Mouse (Mus musculus) right cerebral cortex, postnatal 25 days (tissue): ENCODE measurements around the gene Selplg.
A peak's percentile ranks its signal among the peaks of the same experiment; 100 is the strongest.
"Not testable (repeated sequence)": the region's sequence is repeated elsewhere in the genome, so short reads cannot be mapped to it uniquely, and the experiment has no call there.

Experiments
- DNase-seq: peaks from one replicate; pipeline ENCODE4 v3.0.0; 2022

The Selplg gene

DNA sequence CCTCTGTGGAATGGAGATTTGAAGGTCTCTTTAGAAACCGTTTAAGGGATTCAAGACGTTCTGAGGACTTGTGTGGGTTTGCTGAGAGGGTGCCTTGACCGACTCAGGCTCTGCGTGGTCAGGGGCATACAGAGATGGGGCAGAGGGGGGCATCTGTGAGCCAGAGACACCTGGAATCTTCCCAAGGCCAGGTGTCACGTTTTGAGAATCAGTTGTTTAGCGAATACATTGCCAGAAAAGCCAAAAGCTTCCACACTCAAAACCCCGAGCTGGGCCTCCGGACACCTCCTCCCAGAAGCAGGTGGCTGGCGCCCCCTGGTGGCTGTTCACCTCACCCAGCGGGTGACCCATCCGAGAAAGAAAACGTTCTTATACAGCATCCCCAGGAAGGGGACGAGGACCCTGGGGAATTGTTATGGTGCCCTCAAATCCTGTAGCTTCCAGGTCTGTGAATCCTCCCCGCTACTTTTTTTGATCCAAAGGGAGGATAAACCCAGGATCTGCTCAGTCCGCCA, 16.7 kb downstream of the Selplg start:
- DNase-seq: peak; percentile 58

- DNase-seq: no peak
Observed at GRCm38 (mm10) chr5:113815041-113815389, 17.4 kb downstream of the Selplg start.

DNA sequence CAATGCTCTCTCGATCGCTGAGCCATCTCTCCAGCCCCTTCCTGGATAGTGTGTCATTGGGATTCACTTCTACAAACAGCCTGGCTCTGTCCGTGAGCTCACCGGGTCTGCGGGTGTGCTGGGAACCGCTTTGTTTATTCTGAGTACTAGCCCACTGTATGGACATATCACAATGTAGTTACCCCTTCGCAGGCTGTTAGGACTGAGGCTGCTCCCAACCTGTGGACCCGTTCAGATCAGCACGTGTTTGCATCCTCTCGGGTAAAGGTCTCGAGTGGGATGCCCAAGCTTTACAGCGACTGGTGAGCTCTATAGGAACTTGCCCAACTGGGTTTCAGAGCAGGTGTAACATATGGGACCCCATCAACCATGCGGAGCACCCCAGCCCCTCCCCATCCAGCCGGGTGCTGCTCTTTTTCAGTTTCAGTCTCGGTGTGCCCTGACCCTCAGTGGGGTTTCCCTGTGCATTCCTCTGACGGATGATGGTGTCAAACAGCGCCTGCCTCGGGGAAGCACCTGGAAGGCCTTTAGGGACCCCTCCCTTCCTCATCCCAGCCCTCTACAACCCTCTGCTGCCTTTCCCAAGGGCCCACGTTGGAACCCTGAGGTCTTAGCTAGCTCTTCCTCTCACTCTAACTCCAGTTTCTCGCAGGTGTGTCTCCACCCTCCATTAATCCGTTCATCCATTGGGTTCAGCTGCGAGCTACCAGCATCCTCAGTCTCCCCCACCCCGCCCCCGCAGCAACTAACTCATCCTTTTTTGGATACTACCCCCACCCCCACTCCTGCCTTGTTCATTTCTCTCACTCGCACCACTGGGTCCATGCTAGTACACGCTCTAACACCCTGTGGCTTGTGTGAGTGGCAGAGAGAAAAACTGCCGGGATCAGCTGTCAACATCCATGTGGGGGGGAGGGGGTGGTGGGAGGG, 18.1 kb downstream of the Selplg start:
- no peak for DNase-seq

GRCm38 (mm10) chr5:113813608-113814007, 18.8 kb downstream of the Selplg start:
- DNase-seq: no peak

GRCm38 (mm10) chr5:113812638-113813037, 19.8 kb downstream of the Selplg start:
- DNase-seq: no peak

DNA sequence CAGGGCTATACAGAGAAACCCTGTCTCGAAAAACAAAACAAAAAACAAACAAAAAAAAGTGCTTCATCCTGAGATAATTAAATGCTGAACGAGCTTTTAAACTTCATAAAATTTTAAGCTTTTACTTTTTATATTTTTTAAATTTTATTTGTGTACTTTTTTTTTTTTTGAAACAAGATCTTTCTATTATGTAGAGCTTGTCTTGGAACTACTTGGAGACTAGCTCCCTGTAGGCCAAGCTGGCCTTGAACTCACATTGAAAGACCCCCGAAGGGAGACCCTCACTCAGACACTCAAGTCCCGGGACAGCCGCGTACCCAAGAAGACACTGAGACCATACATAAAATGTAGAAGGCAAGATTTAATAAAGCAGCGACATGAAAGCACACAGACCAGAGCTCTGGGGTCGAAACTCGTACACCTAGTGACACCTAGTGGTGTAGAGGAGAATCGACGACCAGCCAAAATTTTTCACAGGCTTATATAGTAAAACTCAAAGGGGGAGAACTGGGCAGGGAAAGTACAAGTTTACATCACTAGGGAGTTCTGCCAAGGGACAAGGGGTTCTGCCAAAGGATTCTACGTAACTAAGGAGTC, 20.5 kb downstream of the Selplg start:
- not testable (repeated sequence) for DNase-seq

DNA sequence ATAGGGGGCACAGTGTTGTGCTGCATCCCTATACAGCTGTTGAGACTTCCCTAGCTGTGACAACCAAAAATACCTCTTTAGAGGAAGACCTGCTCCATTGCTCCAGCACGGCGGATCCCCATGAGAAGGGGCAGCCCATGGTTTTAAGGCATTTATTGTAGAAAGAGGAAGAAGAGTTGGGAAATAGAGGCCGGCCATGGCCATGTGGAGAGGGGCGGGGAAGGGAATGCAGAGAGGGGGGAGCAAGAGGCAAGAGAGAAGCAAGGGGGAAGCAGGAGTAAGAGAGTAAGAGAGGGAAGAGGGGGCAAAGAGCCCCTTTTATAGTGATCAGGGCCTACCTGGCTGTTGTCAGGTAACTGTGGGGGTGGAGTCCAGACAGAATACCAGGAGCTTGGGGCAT, 22.3 kb downstream of the Selplg start:
- no peak for DNase-seq

DNA sequence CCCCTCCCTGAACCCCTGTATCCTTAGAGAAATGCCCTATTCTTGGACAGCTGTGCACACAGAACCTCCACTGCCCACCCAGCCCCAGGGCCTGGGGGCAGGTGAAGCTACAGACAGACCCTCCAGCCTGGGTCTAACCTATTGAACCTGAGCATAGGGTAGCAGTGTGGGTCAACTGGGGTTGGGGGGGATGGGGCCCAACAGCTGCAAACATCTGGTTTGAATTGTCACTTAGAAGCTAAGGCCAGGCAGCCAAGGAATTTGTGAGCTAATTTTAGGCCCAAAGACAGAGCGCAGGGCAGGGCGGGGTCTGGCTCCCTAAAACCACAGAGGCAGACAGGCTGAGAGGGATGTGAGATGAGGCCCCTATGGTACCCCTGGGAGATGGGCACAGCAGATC, 24.3 kb downstream of the Selplg start:
- no peak for DNase-seq

DNA sequence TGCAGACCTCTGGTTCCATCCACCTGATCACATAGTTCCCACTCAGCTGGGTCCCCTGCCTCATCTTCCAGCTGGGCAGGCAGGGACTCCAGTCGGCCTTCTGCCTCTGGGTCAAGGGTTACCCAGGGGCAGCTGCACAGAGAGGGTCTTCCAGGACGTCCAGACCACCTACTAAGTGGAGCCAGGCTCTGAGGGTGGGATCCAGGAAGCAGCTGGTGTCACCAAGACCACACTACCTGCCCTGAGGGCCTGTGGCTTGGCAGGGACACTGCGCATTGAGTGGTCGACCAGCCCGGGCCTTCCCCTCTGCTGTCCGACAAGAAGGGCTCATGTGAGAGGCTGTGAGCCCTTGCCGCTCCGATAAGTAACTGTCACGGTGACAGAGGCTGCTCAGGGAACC, 24.7 kb downstream of the Selplg start:
- no peak for DNase-seq

DNA sequence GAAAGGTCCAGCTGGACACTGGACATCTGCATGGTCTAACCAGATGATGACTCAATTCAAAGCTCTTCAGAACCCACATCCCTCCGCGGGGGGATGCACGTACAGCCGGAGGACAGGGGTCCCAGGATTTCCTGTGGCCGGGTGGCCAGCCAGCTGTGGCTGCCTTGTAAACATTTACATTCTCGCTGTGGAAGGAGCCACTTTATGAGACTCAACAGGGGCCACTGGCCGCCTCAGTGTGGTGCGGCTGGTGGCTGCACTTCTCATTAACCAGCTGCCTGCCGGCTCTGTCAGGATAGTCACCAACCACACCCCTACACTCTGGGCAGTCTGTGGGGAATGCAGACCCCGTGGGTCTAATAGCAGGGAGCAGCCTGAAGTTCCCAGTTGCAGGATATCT, 26.0 kb downstream of the Selplg start:
- DNase-seq: no peak

GRCm38 (mm10) chr5:113805301-113805700, 27.1 kb downstream of the Selplg start:
- no peak for DNase-seq

DNA sequence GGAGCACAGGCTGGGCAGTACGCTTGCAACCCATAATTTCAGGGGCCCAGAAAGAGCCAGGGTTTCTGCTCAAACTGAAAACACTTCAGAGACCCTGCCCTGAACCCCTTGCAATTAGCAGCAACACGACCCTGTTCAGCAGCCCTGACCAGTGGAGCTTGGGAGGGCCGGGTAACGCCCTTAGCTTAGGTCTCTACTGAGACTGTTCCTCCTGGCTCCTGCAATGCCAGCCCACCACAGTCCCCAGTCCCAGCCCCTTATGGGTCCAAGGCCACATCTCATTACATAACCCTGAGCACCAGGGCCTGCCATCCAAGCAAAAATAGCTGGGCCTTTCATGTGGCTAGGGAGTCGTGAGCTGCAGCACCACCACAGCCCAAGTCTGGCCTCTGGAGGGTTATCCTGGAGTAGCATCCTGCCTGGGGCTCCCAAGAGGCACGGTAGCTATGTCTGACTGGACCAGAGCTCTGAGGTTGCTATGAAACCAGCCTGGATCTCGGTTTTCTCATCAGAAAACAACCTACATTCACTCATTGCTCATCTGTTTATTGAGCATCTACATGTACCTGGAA, 28.0 kb downstream of the Selplg start:
- no peak for DNase-seq

DNA sequence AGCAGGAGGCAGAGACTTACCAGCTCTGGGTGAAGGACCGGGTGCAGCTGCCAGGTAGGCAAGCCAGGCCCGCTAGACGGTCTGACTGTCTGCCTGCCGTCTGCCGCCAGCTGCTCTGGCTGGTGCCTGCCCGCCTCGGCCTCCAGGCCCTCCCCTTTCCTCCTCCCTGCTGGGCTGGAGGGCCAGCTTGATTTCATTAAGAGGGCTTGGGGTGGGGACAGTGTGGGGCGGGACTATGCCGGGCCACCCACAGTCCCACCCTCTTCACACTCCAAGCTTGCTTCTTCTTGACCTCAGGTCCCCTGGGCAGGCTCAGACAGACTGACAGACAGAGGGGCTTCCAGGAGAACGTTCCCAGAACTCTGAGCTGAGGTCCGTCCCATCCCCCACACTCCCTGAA, 32.2 kb downstream of the Selplg start, which contains the start of gene Tmem119:
Gene Tmem119 (minus strand): TSS at position 237 of the 400 bp plus-strand sequence.
- DNase-seq: no peak

DNA sequence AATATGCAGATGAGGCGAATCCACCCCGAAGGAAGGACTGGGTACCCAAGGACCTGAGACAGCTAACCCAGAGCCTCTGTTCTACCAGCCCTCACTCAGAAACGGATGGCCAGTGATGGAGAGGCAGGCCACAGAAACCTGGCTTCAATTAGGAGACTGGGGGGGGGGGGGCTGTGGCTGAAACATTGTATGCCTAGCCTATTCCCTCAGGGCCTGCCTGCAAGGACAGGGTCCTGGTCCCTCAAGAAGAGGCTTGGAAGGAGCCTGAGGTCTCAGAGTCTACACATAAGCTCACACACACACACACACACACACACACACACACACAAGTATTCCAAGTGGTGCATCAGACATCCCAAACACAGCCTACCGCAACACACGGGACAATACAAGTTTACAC, 32.8 kb downstream of the Selplg start:
- DNase-seq: no peak

GRCm38 (mm10) chr5:113798525-113798924, 33.9 kb downstream of the Selplg start:
- no peak for DNase-seq

- DNase-seq: no peak
Observed at GRCm38 (mm10) chr5:113797149-113797882, 35.1 kb downstream of the Selplg start.

GRCm38 (mm10) chr5:113796401-113797148, 35.9 kb downstream of the Selplg start:
- DNase-seq: no peak

- DNase-seq: no peak
Observed at GRCm38 (mm10) chr5:113791197-113792095, 41.0 kb downstream of the Selplg start.

DNA sequence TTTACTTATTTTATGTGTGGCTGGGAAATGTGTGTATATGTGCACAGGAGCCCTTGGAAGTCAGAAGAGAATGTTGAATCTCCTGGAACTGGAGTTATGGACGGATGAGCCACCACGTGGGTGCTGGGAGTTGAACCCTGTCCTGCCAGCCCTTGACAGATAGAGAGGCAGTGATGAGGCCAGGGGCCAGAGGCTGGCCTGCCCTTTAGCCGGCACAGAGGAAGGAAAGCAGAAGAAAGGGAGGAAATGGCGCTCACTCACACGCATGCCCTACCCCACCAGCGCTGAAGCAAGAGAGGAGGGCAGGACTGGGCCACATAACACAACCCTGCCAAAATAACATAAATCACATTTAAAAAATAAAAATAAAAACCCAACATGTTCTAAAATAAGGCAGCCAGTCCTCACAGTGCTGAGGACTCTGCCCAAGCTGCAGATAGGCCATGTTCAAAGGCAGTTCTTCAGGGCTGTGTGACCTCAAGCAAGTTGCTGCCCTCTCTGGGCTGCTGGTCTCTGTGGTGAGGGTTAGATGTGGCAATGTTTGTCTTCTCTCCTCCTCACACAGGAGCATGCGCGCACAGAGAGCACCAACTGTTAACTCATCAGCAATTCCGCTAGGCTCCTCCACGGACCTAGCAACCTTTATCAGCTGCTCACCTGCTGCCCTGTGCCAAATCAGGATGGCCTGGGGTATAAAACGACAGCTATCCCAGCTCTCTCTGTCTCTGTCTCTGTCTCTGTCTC, 41.8 kb downstream of the Selplg start:
- no peak for DNase-seq

DNA sequence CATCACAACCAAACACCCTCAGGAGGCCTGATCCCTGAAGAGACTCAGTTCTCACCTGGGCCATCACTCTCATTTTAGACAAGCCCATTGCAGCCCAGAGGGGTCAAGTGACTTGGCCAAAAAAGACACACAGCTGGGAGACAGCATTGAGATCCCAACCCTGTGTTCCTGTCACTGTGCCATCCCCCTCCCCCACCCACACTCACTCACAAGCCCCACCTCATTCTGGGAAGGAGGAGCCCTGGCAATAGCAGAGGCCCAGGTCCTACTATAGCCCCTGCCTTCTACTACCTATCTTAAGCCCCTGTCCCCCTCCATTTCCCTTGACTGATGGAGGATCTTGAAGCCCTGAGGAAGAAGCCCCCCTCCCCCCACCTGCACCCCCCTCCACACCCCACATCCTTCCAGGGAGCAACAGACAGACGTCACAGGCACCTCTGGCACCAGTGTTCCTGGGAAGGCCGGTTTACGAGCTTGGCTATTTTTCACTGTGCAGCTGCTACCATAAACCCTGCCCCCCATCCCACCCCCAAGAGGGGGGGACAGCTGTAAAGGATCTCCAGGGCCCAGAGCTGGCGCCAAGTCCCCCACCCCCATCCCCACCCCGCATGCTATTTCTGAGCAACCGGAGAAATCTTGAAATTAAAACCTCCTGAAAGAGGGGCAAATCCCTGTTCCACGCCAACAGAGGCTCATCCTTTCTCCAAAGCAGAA, 43.2 kb downstream of the Selplg start:
- DNase-seq: no peak
